Mouse (Mus musculus) right cerebral cortex, postnatal 14 days (tissue): ENCODE results near the gene Slc29a4.

Experiments used
- DNase-seq: peaks from one replicate; pipeline ENCODE4 v3.0.0; 2022

The Slc29a4 gene

GRCm38 (mm10) chr5:142752241-142752640, 59.9 kb downstream of the Slc29a4 start:
- no peak for DNase-seq

- DNase-seq = no peak
Observed at GRCm38 (mm10) chr5:142759786-142760185, 67.5 kb downstream of the Slc29a4 start.

DNA sequence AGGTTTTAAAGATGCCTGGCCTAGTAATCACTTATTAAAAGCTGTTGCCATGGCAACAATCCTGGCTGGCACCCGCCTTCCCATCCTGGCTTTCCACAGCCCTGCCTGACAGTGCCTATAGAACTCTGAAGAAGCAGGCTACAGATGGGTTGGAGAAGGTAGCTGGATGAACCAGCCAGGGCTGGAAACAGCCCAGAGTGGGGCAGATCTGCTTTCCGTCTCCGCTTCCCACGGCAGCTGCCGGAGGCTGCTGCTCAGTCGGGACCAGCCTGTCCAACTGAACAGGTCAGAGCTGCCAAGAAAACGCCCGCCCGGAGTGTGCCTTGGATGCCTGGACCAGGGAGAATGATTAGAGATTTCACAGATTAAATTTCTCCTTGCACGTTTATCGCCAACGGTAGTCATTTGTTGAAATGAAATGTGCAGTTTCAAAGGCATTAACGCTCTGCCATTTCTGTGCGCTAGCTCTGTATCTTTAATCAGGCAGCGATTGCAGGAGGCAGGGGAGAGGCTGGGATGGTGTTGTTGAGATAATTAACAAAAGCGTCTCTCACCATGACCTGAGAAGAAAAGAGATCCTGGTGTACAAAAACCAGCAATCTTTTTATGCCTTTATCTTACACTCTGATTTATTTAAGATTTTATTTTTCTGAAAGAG, 69.1 kb downstream of the Slc29a4 start:
- peak; percentile 68 for DNase-seq

- no peak for DNase-seq
Observed at GRCm38 (mm10) chr5:142762082-142762807, 69.9 kb downstream of the Slc29a4 start.

DNA sequence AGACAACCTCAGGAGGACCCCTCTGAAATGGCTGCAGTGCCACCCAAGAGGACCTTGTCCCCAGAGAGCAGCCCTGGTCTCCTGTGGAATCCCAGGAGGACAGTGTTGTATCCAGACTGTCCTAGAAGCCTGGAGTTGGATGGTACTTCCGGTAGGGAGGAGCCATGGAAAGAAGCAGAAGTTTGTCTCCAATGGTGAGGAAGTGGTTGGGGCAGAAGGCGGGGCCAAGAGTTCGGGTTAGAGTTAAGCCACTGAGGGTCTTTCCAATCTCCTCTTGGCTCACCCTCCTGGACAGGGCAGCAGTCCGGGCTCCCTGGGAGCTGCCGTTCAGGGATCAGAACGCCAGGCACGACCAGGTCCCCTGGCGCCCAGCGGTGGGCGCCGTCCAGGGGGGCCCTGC, 72.0 kb downstream of the Slc29a4 start:
- DNase-seq = no peak

DNA sequence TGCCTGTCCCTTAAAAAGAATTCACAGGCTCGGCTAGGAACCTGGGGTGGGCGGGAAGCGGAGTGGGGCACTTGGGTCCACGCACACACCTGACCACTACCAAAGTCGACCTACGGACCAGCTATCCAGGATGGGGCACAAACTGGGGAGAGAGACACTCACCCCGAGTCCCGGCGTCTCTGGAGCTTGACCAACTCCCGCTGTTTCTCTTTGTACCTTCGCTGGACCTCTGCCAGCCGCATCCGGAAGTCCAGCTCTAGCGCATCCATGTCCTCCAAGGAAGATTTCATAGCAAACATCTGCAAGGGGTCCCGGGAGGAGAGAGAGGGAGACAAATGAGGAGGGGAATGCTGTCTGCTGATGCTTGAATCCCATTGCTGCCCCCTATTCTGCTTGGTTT, 72.6 kb downstream of the Slc29a4 start:
- DNase-seq = no peak

DNA sequence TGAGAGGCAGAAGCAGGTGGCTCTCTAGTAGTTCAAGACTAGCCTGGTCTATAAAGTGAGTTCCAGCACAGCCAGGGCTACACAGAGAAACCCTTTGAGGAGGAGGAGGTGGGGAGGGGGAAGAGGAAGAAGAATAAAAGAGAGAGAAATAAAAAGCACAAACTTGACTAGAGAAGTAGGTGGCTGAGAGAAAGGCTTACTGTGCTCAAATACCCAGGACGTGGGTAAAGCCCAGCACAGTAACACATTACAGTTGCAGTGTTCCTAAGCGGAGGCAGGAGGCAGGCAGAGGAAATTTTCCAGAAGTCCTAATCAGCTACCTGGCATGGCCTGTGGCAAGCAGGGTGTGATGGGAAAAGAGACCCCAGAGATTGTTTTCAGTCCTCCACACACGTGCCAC, 74.4 kb downstream of the Slc29a4 start:
- DNase-seq = no peak

DNA sequence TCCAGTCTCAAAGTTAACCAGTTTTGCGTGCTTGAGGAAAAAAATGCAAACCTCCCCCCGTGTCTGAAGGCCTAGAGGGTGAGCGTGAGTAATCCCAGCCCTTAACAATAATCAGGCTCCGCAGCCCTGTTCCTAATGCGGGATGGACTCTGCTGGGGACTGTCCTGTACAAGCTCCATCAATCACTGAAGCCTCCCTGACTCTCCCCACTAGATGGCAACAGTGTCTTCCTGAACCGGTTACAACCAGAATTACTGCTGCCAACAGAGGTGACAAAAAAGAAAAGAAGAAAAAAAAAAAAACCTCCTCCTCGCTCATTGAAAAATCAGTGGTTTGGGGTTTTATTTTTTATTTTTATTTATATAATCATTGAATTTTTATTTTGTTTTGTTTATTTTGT, 75.6 kb downstream of the Slc29a4 start:
- peak; percentile 63 for DNase-seq

GRCm38 (mm10) chr5:142768352-142769267, 76.3 kb downstream of the Slc29a4 start:
- DNase-seq = no peak

- no peak for DNase-seq
Observed at GRCm38 (mm10) chr5:142769641-142770040, 77.3 kb downstream of the Slc29a4 start.

GRCm38 (mm10) chr5:142771034-142771433, 78.7 kb downstream of the Slc29a4 start:
- DNase-seq = no peak

- no peak for DNase-seq
Observed at GRCm38 (mm10) chr5:142771964-142772363, 79.7 kb downstream of the Slc29a4 start.
